Mouse (Mus musculus) monocyte, adult 2 months (primary cell): ENCODE results near the gene Prdm16.

ENCODE experiments used
- DNase-seq, 2 experiments: peaks; one replicate each; pipeline ENCODE4 v3.0.0; 2022; ENCODE audit warnings: low spot score in 2 of 2, low read depth in 1 of 2

The Prdm16 gene

GRCm38 (mm10) chr4:154636721-154637311 lies at the start of gene Prdm16:
Prdm16 (minus strand) TSS chr4:154636873.
- DNase-seq = no peak

- DNase-seq = no peak
Observed at GRCm38 (mm10) chr4:154683068-154683752, 46.5 kb upstream of the Prdm16 start.

- DNase-seq = no peak
Observed at GRCm38 (mm10) chr4:154682311-154682710, 45.6 kb upstream of the Prdm16 start.

- no peak for DNase-seq
Observed at GRCm38 (mm10) chr4:154675441-154676000, 38.8 kb upstream of the Prdm16 start.

- DNase-seq = no peak
Observed at GRCm38 (mm10) chr4:154674966-154675365, 38.3 kb upstream of the Prdm16 start.

- no peak for DNase-seq
Observed at GRCm38 (mm10) chr4:154674541-154674940, 37.9 kb upstream of the Prdm16 start.

- DNase-seq = no peak
Observed at GRCm38 (mm10) chr4:154673986-154674385, 37.3 kb upstream of the Prdm16 start.

GRCm38 (mm10) chr4:154672027-154672426 lies 35.4 kb upstream of the Prdm16 start:
- DNase-seq = no peak

GRCm38 (mm10) chr4:154671232-154671912 lies 34.7 kb upstream of the Prdm16 start:
- no peak for DNase-seq

GRCm38 (mm10) chr4:154667767-154668166 lies 31.1 kb upstream of the Prdm16 start, which contains the start of gene Actrt2:
Actrt2 (minus strand) TSS chr4:154667867.
- DNase-seq = no peak

GRCm38 (mm10) chr4:154662681-154663215 lies 26.1 kb upstream of the Prdm16 start:
- DNase-seq = no peak

- DNase-seq = no peak
Observed at GRCm38 (mm10) chr4:154661256-154661655, 24.6 kb upstream of the Prdm16 start.

GRCm38 (mm10) chr4:154660025-154660424 lies 23.4 kb upstream of the Prdm16 start:
- no peak for DNase-seq

- DNase-seq = no peak
Observed at GRCm38 (mm10) chr4:154655134-154655910, 18.6 kb upstream of the Prdm16 start.

- DNase-seq = no peak
Observed at GRCm38 (mm10) chr4:154652494-154652893, 15.8 kb upstream of the Prdm16 start.

- DNase-seq = no peak
Observed at GRCm38 (mm10) chr4:154649083-154649747, 12.5 kb upstream of the Prdm16 start.

- DNase-seq = no peak
Observed at GRCm38 (mm10) chr4:154642496-154642895, 5.8 kb upstream of the Prdm16 start.

GRCm38 (mm10) chr4:154641296-154642110 lies 4.8 kb upstream of the Prdm16 start:
- no peak for DNase-seq
